Mouse (Mus musculus): ENCODE data around the gene Lrriq3. TPM values are rescaled to one million over a fixed set of nuclear protein-coding genes. Genes with fewer than 3 reads are reported as not detected.

The Lrriq3 gene
- 0.40 and 0.57 TPM in 2 replicates for polyA plus RNA-seq (2015; fragmentation: Nextera tagmentation; extraction: Ambion mirVana)

DNA sequence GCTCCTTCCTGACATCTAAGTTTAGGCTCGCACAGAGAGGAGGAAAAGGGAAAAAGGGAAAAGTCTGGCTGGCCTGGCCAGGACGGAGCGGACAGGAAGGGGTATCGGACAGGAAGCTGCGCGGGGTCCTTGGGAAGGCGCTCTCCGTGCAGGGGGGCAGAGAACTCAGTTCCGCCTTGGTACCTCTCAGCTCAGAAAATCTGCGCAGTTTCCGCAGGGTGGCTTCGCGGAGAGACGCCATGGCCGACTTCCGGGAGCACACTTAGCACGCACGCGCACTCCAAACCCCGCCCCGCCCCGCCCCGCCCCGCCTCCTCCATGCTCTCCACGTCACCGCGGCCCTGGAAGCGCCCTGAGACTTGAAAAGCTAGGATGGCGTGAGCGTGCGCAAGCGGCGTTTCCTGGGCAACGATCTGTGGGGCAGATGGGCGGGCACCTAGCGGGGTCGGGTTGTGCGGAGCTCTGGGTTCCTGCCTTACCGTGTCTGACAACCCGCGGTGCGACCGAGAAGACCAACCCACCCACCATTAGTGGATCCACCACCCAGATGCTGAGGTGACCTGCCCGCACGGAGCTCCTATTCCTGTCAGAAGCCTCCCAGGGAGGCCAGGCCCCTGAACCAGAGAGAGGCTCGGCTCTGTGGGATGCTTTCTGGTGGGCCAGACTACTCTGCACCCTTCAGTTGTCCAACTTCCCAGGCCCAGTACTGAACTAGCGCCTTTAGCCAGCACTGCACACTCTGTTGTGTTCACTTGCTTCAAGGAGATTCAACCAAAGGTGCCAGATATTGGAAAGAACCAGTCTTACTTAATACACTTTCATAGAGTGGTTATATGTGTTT, at the start of gene Lrriq3, which contains the start of gene Fpgt:
TSS of gene Lrriq3 (plus strand) at position 319 of the 841 bp plus-strand sequence.
TSS of gene Fpgt (minus strand) at position 288 of the 841 bp plus-strand sequence.
- WGBS (ENCODE audit: insufficient replicate concordance), result under 1% methylated on average over 38 of the region's 47 CpGs
- Histone ChIP-seq H3K9ac (ENCODE audit: low read depth, low read length) (peak within 1 kb of the TSS; percentile 63), H3K27me3 (ENCODE audit: control insufficient read depth, insufficient read depth, low read depth, low read length) (no peaks in the 10 kb centered on the region), H3K36me3 (ENCODE audit: control insufficient read depth, insufficient read depth) (no peaks in the 10 kb centered on the region), H3K4me3 (ENCODE audit: low read depth, low read length) (peak within 1 kb of the TSS; percentile 74), H3K4me1 (ENCODE audit: control insufficient read depth, low read depth, low read length) (peaks cover 2% of the 10 kb centered on the region; the same call in 1 of the 2 replicates), H3K9me3 (replicated peaks; ENCODE audit: control insufficient read depth, low read length) (no peaks in the 10 kb centered on the region), H3K4me2 (ENCODE audit: low read depth, low read length) (peak within 1 kb of the TSS; percentile 82), H3K27ac (ENCODE audit: low read length) (no peak within 1 kb of the TSS)
- ATAC-seq (ENCODE audit: low read depth), result peak; percentile 99

DNA sequence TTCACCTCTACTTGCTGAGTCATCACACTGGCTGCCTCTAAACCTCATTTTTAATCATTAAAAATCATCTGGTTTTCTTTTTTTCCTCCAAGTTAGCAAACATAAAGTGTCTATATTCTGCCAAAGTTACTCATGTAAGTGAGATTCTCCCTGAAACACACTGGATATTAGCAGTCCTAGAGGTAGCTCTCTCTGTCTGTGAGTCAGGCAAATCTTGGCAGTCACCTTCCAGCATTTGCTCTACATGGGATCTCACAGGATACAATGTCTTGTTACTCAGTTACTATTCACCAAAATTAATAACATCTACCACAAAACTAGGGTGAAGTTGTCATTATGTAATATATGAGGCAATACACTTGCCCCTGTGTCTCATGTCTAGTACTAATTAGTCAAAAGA, 41.2 kb upstream of the Lrriq3 start:
- H3K27ac ChIP-seq (ENCODE audit: low read length), result no peak overlapping the region
- no peak overlapping the region for H3K4me3 ChIP-seq (ENCODE audit: low read depth, low read length)
- H3K9ac ChIP-seq (ENCODE audit: low read depth, low read length), result no peak overlapping the region
- ATAC-seq (ENCODE audit: low read depth), result no peak
- no peak overlapping the region for H3K4me2 ChIP-seq (ENCODE audit: low read depth, low read length)
- H3K36me3 ChIP-seq (ENCODE audit: control insufficient read depth, insufficient read depth), result no peaks in the 10 kb centered on the region
- H3K4me1 ChIP-seq (ENCODE audit: control insufficient read depth, low read depth, low read length), result no peaks in the 10 kb centered on the region
- H3K27me3 ChIP-seq (ENCODE audit: control insufficient read depth, insufficient read depth, low read depth, low read length), result no peaks in the 10 kb centered on the region
- no peaks in the 10 kb centered on the region for H3K9me3 ChIP-seq (replicated peaks; ENCODE audit: control insufficient read depth, low read length)

DNA sequence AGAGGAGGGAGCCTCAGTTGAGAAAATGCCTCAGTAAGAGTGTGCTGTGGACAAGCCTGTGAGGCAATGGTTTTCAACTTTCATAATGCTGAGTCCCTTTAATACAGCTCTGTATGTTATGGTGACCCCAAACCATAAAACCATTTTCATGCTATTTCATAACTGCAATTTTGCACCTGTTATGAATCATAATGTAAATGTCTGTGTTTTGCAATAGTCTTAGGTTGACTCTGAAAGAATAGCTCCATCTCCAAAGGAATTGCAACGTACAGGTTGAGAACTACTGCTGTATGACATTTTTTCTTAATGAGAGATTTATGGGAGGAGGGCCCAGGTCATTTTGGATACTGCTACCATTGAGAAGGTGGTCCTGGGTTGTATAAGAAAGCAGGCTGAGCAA, 40.0 kb upstream of the Lrriq3 start:
- Histone ChIP-seq H3K36me3 (ENCODE audit: control insufficient read depth, insufficient read depth) (no peaks in the 10 kb centered on the region), H3K4me1 (ENCODE audit: control insufficient read depth, low read depth, low read length) (no peaks in the 10 kb centered on the region), H3K9ac (ENCODE audit: low read depth, low read length) (no peak overlapping the region), H3K27ac (ENCODE audit: low read length) (no peak overlapping the region), H3K27me3 (ENCODE audit: control insufficient read depth, insufficient read depth, low read depth, low read length) (no peaks in the 10 kb centered on the region), H3K4me3 (ENCODE audit: low read depth, low read length) (no peak overlapping the region), H3K9me3 (replicated peaks; ENCODE audit: control insufficient read depth, low read length) (no peaks in the 10 kb centered on the region), H3K4me2 (ENCODE audit: low read depth, low read length) (no peak overlapping the region)
- ATAC-seq (ENCODE audit: low read depth), result no peak
- WGBS (ENCODE audit: insufficient replicate concordance), result 39% methylated on average over 1 of the region's 1 CpGs

DNA sequence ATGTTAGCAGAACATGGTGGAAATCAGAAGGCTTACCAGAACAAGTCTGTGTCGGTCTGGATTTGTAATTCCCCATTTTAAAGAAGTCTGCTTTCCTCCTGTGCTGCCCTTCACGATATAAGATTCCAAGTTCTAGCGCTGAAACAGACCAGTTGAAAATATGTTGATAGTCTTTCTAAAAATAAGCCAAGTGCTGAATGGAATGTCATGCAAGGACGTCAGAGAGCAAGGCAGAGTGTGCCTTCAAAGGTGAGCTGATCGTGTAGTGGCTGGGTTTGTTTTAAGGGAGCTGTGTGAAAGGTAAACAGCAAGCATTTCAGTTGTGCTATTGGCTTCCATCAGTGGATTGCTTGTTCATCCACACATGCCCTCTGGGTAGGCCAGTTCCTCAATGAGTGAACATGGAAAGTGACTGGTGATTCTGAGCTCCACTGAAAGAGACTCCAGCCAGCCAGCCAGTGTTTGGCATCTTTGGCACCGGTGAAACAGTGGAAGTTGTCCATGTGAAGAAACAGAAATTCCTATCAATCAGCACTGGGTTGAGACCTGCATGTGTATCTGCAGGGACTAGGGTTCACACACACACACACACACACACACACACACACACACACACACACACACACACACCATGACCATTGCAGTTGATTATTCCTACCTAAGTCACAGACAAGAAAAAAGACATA, 37.9 kb upstream of the Lrriq3 start, which contains the start of gene Tnni3k:
TSS of gene Tnni3k (minus strand) at position 177 of the 686 bp plus-strand sequence.
- Histone ChIP-seq H3K9me3 (replicated peaks; ENCODE audit: control insufficient read depth, low read length) (no peaks in the 10 kb centered on the region), H3K4me3 (ENCODE audit: low read depth, low read length) (no peak within 1 kb of the TSS), H3K4me2 (ENCODE audit: low read depth, low read length) (no peak within 1 kb of the TSS), H3K27ac (ENCODE audit: low read length) (no peak within 1 kb of the TSS), H3K27me3 (ENCODE audit: control insufficient read depth, insufficient read depth, low read depth, low read length) (no peaks in the 10 kb centered on the region), H3K9ac (ENCODE audit: low read depth, low read length) (no peak within 1 kb of the TSS), H3K4me1 (ENCODE audit: control insufficient read depth, low read depth, low read length) (no peaks in the 10 kb centered on the region), H3K36me3 (ENCODE audit: control insufficient read depth, insufficient read depth) (no peaks in the 10 kb centered on the region)
- ATAC-seq (ENCODE audit: low read depth), result no peak
- 51% methylated on average over 6 of the region's 6 CpGs for WGBS (ENCODE audit: insufficient replicate concordance)

DNA sequence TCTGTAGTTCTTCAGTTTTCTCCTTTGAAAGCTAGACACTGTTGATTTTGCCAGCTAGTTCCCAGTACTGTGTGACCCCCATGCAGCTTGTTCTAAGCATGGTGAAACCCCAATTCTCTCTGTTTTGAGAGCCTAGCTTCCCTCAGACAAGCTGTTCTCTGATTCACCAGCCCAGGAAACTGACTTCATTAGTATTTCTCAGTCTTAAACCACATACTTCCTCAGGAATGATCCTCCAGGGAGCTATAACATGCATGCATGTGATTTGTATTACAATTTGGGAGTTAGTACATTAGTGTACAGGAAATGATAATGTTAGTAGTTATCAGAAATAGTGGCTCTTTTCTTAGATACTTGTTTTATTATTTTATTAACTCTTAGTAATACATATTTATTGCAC, 36.6 kb upstream of the Lrriq3 start:
- no peaks in the 10 kb centered on the region for H3K36me3 ChIP-seq (ENCODE audit: control insufficient read depth, insufficient read depth)
- no peaks in the 10 kb centered on the region for H3K27me3 ChIP-seq (ENCODE audit: control insufficient read depth, insufficient read depth, low read depth, low read length)
- H3K4me2 ChIP-seq (ENCODE audit: low read depth, low read length), result no peak overlapping the region
- H3K27ac ChIP-seq (ENCODE audit: low read length), result no peak overlapping the region
- H3K9ac ChIP-seq (ENCODE audit: low read depth, low read length), result no peak overlapping the region
- no peak for ATAC-seq (ENCODE audit: low read depth)
- H3K4me1 ChIP-seq (ENCODE audit: control insufficient read depth, low read depth, low read length), result no peaks in the 10 kb centered on the region
- H3K4me3 ChIP-seq (ENCODE audit: low read depth, low read length), result no peak overlapping the region
- H3K9me3 ChIP-seq (replicated peaks; ENCODE audit: control insufficient read depth, low read length), result no peaks in the 10 kb centered on the region

DNA sequence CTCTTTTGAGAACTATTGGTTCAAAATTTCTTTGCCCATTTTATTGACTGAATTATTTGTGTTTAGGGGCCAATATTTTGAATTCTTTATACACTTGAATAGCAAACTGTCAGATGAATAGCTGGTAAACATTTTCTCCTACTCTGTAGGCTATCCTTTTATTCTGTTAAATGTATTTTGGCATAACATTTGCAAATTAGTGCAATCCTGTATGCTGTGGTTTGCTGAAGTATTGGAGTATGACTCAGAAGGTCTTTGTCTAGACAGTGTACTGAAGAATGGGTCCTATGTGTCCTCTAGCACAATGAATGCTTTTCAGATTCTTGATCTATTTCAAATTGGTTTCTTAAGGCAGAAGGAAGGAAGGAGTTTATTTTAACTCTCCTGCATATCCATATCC, 35.7 kb upstream of the Lrriq3 start:
- no peak for ATAC-seq (ENCODE audit: low read depth)
- no peaks in the 10 kb centered on the region for H3K9me3 ChIP-seq (replicated peaks; ENCODE audit: control insufficient read depth, low read length)
- H3K4me2 ChIP-seq (ENCODE audit: low read depth, low read length), result no peak overlapping the region
- no peak overlapping the region for H3K4me3 ChIP-seq (ENCODE audit: low read depth, low read length)
- no peaks in the 10 kb centered on the region for H3K4me1 ChIP-seq (ENCODE audit: control insufficient read depth, low read depth, low read length)
- H3K27ac ChIP-seq (ENCODE audit: low read length), result no peak overlapping the region
- no peaks in the 10 kb centered on the region for H3K36me3 ChIP-seq (ENCODE audit: control insufficient read depth, insufficient read depth)
- no peak overlapping the region for H3K9ac ChIP-seq (ENCODE audit: low read depth, low read length)
- H3K27me3 ChIP-seq (ENCODE audit: control insufficient read depth, insufficient read depth, low read depth, low read length), result no peaks in the 10 kb centered on the region

DNA sequence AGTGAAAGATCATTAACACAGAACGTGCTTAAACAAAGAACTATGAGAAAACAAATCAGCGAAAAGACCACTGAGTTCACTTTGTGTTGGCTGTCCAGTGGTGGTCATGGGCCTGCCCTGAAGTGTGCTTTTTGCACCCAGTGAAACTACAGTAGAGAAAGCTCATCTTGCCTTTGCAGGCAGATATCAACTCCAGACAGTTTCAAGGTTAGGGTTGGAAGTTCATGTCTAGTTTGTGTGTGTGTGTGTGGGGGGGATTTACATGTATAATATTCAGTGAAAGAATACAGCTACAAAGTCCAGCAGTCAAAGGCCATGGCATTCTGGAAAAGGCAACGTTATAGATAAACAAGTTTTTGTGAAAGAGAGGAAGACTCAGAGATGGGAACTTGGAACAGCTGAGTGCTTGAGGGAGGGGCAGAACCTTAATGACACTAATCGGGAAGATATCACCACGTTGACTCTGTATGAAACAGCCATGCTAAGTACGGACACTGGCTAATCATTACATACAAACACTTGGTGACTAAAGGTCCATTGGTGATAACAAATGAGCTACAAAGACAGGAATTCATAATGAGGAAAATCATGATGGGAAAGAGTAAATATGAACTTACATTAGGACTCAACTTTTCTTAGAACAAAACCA, 34.3 kb upstream of the Lrriq3 start:
- Histone ChIP-seq H3K4me2 (ENCODE audit: low read depth, low read length) (no peak overlapping the region), H3K9ac (ENCODE audit: low read depth, low read length) (no peak overlapping the region), H3K27me3 (ENCODE audit: control insufficient read depth, insufficient read depth, low read depth, low read length) (no peaks in the 10 kb centered on the region), H3K9me3 (replicated peaks; ENCODE audit: control insufficient read depth, low read length) (no peaks in the 10 kb centered on the region), H3K36me3 (ENCODE audit: control insufficient read depth, insufficient read depth) (no peaks in the 10 kb centered on the region), H3K27ac (ENCODE audit: low read length) (no peak overlapping the region), H3K4me3 (ENCODE audit: low read depth, low read length) (no peak overlapping the region), H3K4me1 (ENCODE audit: control insufficient read depth, low read depth, low read length) (no peaks in the 10 kb centered on the region)
- ATAC-seq (ENCODE audit: low read depth), result no peak
- 61% methylated on average over 6 of the region's 6 CpGs for WGBS (ENCODE audit: insufficient replicate concordance)

DNA sequence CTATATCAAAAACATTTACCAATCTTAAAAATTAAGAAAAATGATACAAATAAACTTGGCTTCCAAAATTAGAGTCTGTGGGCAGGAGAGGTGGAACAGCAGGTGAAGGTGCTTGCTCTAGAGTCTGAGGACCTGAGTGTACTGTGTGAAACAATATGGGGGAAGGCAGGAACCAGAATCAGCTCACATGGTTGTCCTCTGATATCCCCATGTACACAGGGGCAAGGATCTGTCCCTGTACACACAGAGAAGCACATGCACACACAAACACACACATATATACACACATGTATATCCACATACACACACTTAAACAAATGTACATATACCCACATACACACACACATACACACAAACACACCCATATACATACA, 33.8 kb upstream of the Lrriq3 start:
- H3K9me3 ChIP-seq (replicated peaks; ENCODE audit: control insufficient read depth, low read length), result no peaks in the 10 kb centered on the region
- no peak for ATAC-seq (ENCODE audit: low read depth)
- H3K9ac ChIP-seq (ENCODE audit: low read depth, low read length), result no peak overlapping the region
- H3K4me1 ChIP-seq (ENCODE audit: control insufficient read depth, low read depth, low read length), result no peaks in the 10 kb centered on the region
- H3K4me3 ChIP-seq (ENCODE audit: low read depth, low read length), result no peak overlapping the region
- H3K36me3 ChIP-seq (ENCODE audit: control insufficient read depth, insufficient read depth), result no peaks in the 10 kb centered on the region
- no peaks in the 10 kb centered on the region for H3K27me3 ChIP-seq (ENCODE audit: control insufficient read depth, insufficient read depth, low read depth, low read length)
- H3K27ac ChIP-seq (ENCODE audit: low read length), result no peak overlapping the region
- no peak overlapping the region for H3K4me2 ChIP-seq (ENCODE audit: low read depth, low read length)

DNA sequence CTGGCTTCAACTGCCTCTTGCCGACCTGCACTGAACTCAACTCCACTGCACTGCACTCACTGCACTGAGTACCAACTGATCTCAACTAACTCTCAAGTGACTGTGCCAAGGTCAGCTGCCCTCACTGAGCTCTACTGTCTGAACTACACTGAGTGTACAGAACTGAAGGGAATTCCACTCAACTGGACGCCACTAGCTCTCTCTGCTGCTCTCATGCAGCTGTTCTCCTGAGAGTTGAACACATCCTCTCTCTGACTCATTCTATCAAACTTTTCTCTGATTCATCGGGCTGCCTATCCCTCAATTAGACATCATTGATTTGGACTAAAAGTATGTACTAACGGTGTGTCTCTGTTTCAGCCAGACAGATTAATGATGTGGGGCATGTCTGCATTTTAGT, 15.3 kb upstream of the Lrriq3 start:
- H3K4me3 ChIP-seq (ENCODE audit: low read depth, low read length), result no peak overlapping the region
- ATAC-seq (ENCODE audit: low read depth), result no peak

More for the DNA sequence above, 15.3 kb upstream of the Lrriq3 start:
- no peak overlapping the region for H3K27ac ChIP-seq (ENCODE audit: low read length)
- WGBS (ENCODE audit: insufficient replicate concordance), result 55% methylated on average over 4 of the region's 4 CpGs
- no peaks in the 10 kb centered on the region for H3K9me3 ChIP-seq (replicated peaks; ENCODE audit: control insufficient read depth, low read length)
- H3K36me3 ChIP-seq (ENCODE audit: control insufficient read depth, insufficient read depth), result no peaks in the 10 kb centered on the region
- H3K4me2 ChIP-seq (ENCODE audit: low read depth, low read length), result no peak overlapping the region
- H3K9ac ChIP-seq (ENCODE audit: low read depth, low read length), result no peak overlapping the region
- H3K27me3 ChIP-seq (ENCODE audit: control insufficient read depth, insufficient read depth, low read depth, low read length), result no peaks in the 10 kb centered on the region
- no peaks in the 10 kb centered on the region for H3K4me1 ChIP-seq (ENCODE audit: control insufficient read depth, low read depth, low read length)
